Mouse (Mus musculus) MEL (cell line): ENCODE measurements around the gene Phospho2.

Source experiments
- CHD1 ChIP-seq: IDR thresholded peaks from 2 replicates; pipeline ENCODE4 v1.6.1; 2012; ENCODE audit warnings: low read depth, mild to moderate bottlenecking, inconsistent platforms, low read length, improper control_type of control experiment
- CTCF ChIP-seq, 3 experiments: IDR thresholded peaks in 2 of 3; conservative IDR thresholded peaks in 1 of 3; 2 replicates each; pipeline ENCODE4 v1.5.1; 2011 to 2012; ENCODE audit warnings: low read length in 3 of 3, low read depth in 2 of 3, mild to moderate bottlenecking in 2 of 3, improper control_type of control experiment in 1 of 3, inconsistent platforms in 1 of 3, mixed read lengths in 1 of 3, moderate library complexity in 1 of 3; ENCODE audit not compliant: control insufficient read depth in 1 of 3, insufficient read depth in 1 of 3, poor library complexity in 1 of 3, severe bottlenecking in 1 of 3
- EP300 ChIP-seq, 2 experiments: IDR thresholded peaks; 2 replicates each; pipeline ENCODE4 v1.6.1; 2011; ENCODE audit warnings: improper control_type of control experiment in 2 of 2, low read length in 2 of 2, low read depth in 1 of 2, mild to moderate bottlenecking in 1 of 2
- GATA1 ChIP-seq: IDR thresholded peaks from 2 replicates; pipeline ENCODE4 v1.6.1; 2011; ENCODE audit warnings: low read depth, low read length, improper control_type of control experiment
- JUND ChIP-seq: IDR thresholded peaks from 2 replicates; pipeline ENCODE4 v1.6.1; 2011; ENCODE audit warnings: low read depth, mild to moderate bottlenecking, improper control_type of control experiment, low read length
- POLR2A ChIP-seq, 2 experiments: IDR thresholded peaks; 2 replicates each; pipeline ENCODE4 v1.6.1; 2011 to 2012; ENCODE audit warnings: low read length in 2 of 2, mild to moderate bottlenecking in 2 of 2, control low read depth in 1 of 2, improper control_type of control experiment in 1 of 2, low read depth in 1 of 2, moderate library complexity in 1 of 2; ENCODE audit not compliant: control insufficient read depth in 1 of 2, insufficient read depth in 1 of 2, poor library complexity in 1 of 2
- RCOR1 ChIP-seq: IDR thresholded peaks from 2 replicates; pipeline ENCODE4 v1.6.1; 2012; ENCODE audit warnings: low read depth, mild to moderate bottlenecking, inconsistent platforms, low read length, improper control_type of control experiment
- SMC3 ChIP-seq: IDR thresholded peaks from 2 replicates; pipeline ENCODE4 v1.6.1; 2011; ENCODE audit warnings: low read depth, low read length, improper control_type of control experiment

- TF ChIP-seq CTCF (IDR thresholded peaks at IDR 0.05 in 2 of 3, conservative IDR thresholded peaks at IDR 0.05 in 1 of 3; ENCODE audit: control insufficient read depth in 1 of 3, insufficient read depth in 1 of 3, low read depth in 2 of 3, low read length in 3 of 3, poor library complexity in 1 of 3, severe bottlenecking in 1 of 3) (no peak), EP300 (IDR thresholded peaks at IDR 0.05; ENCODE audit: low read depth in 1 of 2, low read length in 2 of 2) (no peak), GATA1 (no peak), JUND (no peak), CHD1 (no peak), RCOR1 (no peak), POLR2A (IDR thresholded peaks at IDR 0.05; ENCODE audit: control insufficient read depth in 1 of 2, insufficient read depth in 1 of 2, low read depth in 1 of 2, low read length in 2 of 2, poor library complexity in 1 of 2) (no peak), SMC3 (no peak)
These were observed 26.1 kb upstream of the Phospho2 start for GRCm38 (mm10) chr2:69763340-69763739.
